Mouse (Mus musculus) olfactory bulb, adult 2 months (tissue): ENCODE data around the gene Fam69b.

Source experiments
- CTCF ChIP-seq: fragments of 200-500 bp; IDR thresholded peaks from 2 replicates; pipeline ENCODE4 v1.5.1; 2012; ENCODE audit warnings: low read depth, mild to moderate bottlenecking, low read length, moderate library complexity; ENCODE audit not compliant: insufficient read depth
- POLR2A ChIP-seq: fragments of 200-500 bp; IDR thresholded peaks from 2 replicates; pipeline ENCODE4 v1.6.1; 2012; ENCODE audit warnings: mild to moderate bottlenecking, low read depth, low read length, moderate library complexity; ENCODE audit not compliant: insufficient read depth

GRCm38 (mm10) chr2:26591416-26591815 is 36.8 kb upstream of the Fam69b start:
- TF ChIP-seq POLR2A (no peak), CTCF (no peak)
